Mouse (Mus musculus): ENCODE data around the gene Zdhhc19. TPM values are rescaled to one million over a fixed set of nuclear protein-coding genes. Genes with fewer than 3 reads are reported as not detected.
A peak's percentile ranks its signal among the peaks of the same experiment; 100 is the strongest.

Zdhhc19 gene
- total RNA-seq (2015; ENCODE audit: low replicate concordance) (not detected in 2 replicates), total RNA-seq (2017; ENCODE audit: low replicate concordance) (not detected in 2 replicates)

DNA sequence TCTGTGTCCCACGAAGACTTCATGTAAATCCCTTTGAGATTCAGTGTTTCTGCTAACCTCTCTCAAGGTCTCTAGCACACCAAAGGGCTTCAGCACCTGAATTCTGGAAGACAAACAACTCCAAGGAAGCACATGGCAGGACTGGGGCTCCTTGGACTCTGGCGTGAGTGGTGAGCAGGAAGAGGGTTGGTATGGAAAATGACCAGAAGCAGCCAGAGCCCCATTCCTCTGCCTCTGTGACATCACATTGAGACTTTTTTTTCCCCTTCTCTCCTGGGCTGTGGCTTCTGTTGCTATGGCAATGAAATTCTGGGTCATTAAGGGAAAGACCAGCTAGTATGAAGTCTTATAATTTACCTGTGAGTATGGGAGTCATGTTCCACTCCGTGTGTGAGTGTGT is at the start of gene Zdhhc19:
Zdhhc19 (plus strand) TSS at position 301 of the 400 bp plus-strand sequence.
- ATAC-seq (replicated peaks; ENCODE audit: low FRiP score, poor library complexity, severe bottlenecking) = no peak

- no peak for ATAC-seq (replicated peaks; ENCODE audit: low FRiP score, poor library complexity, severe bottlenecking)
Observed at GRCm38 (mm10) chr16:32446563-32447138, 49.4 kb upstream of the Zdhhc19 start.

- ATAC-seq (replicated peaks; ENCODE audit: low FRiP score, poor library complexity, severe bottlenecking) = peak; percentile 96
Observed at GRCm38 (mm10) chr16:32449665-32450064, 46.4 kb upstream of the Zdhhc19 start.

- ATAC-seq (replicated peaks; ENCODE audit: low FRiP score, poor library complexity, severe bottlenecking) = peak; percentile 16; the same call in 1 of the 2 replicates
Observed at GRCm38 (mm10) chr16:32450133-32450532, 45.9 kb upstream of the Zdhhc19 start.

GRCm38 (mm10) chr16:32453102-32453501 is 43.0 kb upstream of the Zdhhc19 start:
- ATAC-seq (replicated peaks; ENCODE audit: low FRiP score, poor library complexity, severe bottlenecking) = no peak

- ATAC-seq (replicated peaks; ENCODE audit: low FRiP score, poor library complexity, severe bottlenecking) = no peak
Observed at GRCm38 (mm10) chr16:32454646-32455045, 41.4 kb upstream of the Zdhhc19 start.

DNA sequence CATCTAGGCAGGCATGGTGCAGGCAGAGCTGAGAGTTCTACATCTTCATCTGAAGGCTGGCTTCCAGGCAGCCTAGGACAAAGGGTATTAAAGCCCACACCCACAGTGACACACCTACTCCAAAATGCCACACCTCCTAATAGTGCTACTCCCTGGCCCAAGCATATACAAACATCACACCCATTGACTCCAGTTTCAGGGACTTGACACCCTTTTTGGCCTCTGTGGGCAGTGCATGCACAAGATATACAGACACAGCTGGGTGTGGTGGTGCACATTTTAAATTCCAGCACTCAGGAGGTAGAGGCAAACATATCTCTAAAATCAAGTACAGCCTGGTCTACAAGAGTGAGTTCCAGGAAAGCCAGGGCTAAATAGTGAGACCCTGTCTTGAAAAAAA is 40.0 kb upstream of the Zdhhc19 start:
- no peak for ATAC-seq (replicated peaks; ENCODE audit: low FRiP score, poor library complexity, severe bottlenecking)

GRCm38 (mm10) chr16:32456761-32457160 is 39.3 kb upstream of the Zdhhc19 start:
- no peak for ATAC-seq (replicated peaks; ENCODE audit: low FRiP score, poor library complexity, severe bottlenecking)

GRCm38 (mm10) chr16:32457589-32458386 is 38.3 kb upstream of the Zdhhc19 start:
- peak; percentile 97 for ATAC-seq (replicated peaks; ENCODE audit: low FRiP score, poor library complexity, severe bottlenecking)

DNA sequence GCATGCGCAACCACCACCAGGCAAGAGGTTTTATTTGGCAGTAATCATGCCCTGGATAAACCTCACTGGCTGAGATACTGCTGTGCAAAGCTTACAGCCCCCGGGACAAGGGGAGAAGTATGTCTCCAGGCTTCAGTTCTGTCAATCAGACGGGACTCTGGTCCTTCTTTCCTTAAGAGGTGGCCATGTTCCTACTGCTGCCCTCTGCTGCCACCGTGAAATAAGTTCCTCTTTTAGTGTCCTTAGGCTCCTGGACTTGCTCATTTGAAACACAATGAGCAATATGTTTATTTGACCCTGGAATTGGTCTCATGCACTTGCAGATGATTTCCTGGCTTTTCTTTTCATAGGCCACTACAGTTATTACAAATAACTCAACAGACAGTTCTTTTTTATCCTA is 35.5 kb upstream of the Zdhhc19 start:
- no peak for ATAC-seq (replicated peaks; ENCODE audit: low FRiP score, poor library complexity, severe bottlenecking)

DNA sequence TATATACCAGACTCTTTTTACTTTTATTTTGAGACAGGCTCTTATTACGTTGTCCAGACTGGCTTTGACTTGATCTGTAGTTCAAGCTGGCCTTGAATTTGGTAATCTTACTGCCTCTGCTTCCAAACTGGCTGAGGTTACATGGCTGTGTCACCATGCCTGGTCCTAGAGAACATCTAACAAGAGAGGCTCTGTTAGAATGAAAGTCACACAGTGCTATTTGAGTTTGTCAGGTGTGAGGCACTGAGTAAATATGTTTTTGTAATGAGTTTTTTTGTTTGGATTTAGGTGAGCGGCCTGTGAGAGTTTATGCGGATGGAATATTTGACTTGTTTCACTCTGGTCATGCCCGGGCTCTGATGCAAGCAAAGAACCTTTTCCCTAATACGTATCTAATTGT is 34.4 kb upstream of the Zdhhc19 start:
- ATAC-seq (replicated peaks; ENCODE audit: low FRiP score, poor library complexity, severe bottlenecking) = no peak

DNA sequence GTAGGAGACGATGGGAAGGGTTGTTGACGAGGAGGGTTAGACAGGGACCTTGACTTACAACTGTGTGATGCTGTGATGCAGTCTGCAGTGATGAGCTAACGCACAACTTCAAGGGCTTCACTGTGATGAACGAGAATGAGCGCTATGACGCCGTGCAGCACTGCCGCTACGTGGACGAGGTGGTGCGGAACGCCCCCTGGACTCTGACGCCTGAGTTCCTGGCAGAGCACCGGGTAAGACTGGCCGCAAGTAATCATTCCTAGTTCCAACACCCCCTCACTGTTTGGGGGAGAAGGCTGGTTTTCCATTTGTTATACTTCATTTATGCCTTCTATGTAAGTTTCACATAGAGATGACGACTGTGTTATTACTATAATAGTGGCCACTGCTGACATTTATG is 33.1 kb upstream of the Zdhhc19 start:
- ATAC-seq (replicated peaks; ENCODE audit: low FRiP score, poor library complexity, severe bottlenecking) = no peak

GRCm38 (mm10) chr16:32463426-32463825 is 32.6 kb upstream of the Zdhhc19 start:
- ATAC-seq (replicated peaks; ENCODE audit: low FRiP score, poor library complexity, severe bottlenecking) = no peak

DNA sequence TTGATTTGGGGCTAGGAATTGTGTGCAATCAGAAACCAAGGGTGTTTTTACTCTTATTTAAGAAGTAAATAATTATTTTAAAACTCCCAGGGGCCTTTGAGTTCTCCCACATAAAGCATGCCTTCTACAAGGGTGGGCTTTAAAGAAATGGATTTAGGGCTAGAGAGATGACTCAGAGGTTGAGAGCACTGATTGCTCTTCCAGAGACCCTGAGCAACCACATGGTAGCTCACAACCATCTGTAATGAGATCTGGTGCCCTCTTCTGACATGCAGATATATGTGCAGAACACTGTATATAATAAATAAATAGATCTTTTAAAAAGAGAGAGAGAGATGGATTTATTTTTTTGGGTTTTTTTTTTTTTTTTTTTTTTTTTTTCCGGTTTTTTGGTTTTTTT is 31.2 kb upstream of the Zdhhc19 start:
- ATAC-seq (replicated peaks; ENCODE audit: low FRiP score, poor library complexity, severe bottlenecking) = no peak

GRCm38 (mm10) chr16:32468488-32468887 is 27.6 kb upstream of the Zdhhc19 start:
- no peak for ATAC-seq (replicated peaks; ENCODE audit: low FRiP score, poor library complexity, severe bottlenecking)

DNA sequence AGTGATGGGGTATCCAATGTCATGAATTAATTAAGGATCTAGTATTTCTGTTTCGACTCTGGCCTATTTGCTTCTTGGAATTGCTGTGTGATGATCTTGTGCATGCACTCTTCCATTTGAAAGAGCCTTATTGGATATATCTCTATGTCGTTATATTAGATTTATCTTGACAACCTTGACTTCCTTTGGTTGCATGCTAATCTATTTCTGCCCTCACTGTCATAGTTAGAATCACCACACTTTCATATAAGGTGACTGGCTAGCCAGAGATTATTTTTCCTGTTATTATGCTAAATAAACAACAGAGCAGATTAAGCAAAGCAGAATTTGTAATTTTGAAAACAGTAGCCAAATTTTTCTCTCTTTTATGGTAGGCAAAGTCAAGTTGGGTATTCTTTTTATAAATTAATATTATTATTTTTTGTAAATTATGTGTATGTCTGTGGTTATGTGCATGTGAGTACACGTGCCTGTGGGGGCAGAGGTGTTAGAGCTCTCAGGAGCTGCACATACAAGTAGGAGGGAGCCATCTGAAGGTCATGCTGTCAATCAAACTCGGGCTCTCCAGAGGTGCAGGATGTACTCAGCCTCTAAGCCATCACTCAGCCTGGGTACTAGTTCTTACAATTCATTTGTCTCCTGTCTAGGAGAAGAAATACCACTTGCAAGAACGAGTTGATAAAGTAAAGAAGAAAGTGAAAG is 26.5 kb upstream of the Zdhhc19 start:
- no peak for ATAC-seq (replicated peaks; ENCODE audit: low FRiP score, poor library complexity, severe bottlenecking)

GRCm38 (mm10) chr16:32472276-32473015 is 23.6 kb upstream of the Zdhhc19 start:
- no peak for ATAC-seq (replicated peaks; ENCODE audit: low FRiP score, poor library complexity, severe bottlenecking)

DNA sequence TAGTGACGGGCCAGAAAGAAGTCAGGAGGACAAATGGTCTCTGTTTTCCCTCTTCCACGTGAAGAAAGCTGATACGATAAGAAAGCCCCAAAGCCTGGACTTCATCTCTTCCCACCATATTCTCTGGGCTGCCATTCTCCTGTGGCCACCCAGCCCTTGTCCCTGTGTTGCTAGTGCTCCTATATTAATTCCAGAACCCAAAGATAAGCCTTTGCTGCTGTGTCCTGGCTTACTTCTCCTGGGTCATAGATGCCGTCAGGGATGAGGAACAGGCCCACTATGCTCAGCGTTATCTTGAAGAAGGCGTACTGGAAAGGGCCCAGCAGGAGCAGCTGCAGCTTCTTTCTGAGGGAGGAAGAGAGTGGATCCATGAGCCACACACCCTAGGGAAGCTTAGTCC is 18.8 kb upstream of the Zdhhc19 start:
- no peak for ATAC-seq (replicated peaks; ENCODE audit: low FRiP score, poor library complexity, severe bottlenecking)

- ATAC-seq (replicated peaks; ENCODE audit: low FRiP score, poor library complexity, severe bottlenecking) = no peak
Observed at GRCm38 (mm10) chr16:32479415-32479814, 16.6 kb upstream of the Zdhhc19 start.

DNA sequence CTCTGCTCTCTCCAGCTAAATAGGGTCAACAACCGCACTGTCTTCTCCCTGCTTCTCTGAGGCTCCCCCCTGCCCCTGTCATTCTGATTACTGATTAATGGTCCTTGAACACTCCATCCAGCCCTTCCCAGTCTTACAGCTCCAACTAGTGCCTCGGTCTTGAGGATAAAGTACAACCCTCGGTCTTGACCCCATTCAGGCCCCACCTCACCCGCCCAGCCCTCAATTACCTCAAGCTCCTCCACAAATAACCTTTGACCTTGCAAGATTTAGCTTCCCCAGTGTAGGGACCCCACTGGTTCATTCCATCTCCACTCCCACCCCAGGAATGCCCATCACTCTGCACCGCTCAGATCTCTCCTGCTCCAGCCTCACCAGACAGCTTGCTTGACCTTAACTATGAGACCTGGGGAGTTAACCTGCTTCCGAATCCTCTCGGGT is 11.6 kb upstream of the Zdhhc19 start:
- no peak for ATAC-seq (replicated peaks; ENCODE audit: low FRiP score, poor library complexity, severe bottlenecking)

Measured in erythroid progenitor cell, adult 5-6 weeks (primary cell).